Mouse (Mus musculus): ENCODE measurements around the gene Morn1. TPM values are rescaled to one million over a fixed set of nuclear protein-coding genes. Genes with fewer than 3 reads are reported as not detected.

The Morn1 gene
- polyA plus RNA-seq, 1 experiment from 2014 or later: 0.88 TPM

Other genes starting within 250 kb of the Morn1 start
- gene Ttc34, start 249.1 kb upstream of the Morn1 start, polyA plus RNA-seq (2015; fragmentation: Nextera tagmentation; extraction: Ambion mirVana): not detected in 2 replicates
- 2.3 and 3.1 TPM in 2 replicates for gene Mmel1, start 217.0 kb upstream of the Morn1 start, polyA plus RNA-seq (2015; fragmentation: Nextera tagmentation; extraction: Ambion mirVana)
- gene Fam213b, start 187.4 kb upstream of the Morn1 start, polyA plus RNA-seq (2015; fragmentation: Nextera tagmentation; extraction: Ambion mirVana): 8.1 and 9.0 TPM in 2 replicates
- gene Tnfrsf14, start 158.0 kb upstream of the Morn1 start, polyA plus RNA-seq (2015; fragmentation: Nextera tagmentation; extraction: Ambion mirVana): 56.7 and 64.6 TPM in 2 replicates
- 0.15 and 0.17 TPM in 2 replicates for gene Hes5, start 125.7 kb upstream of the Morn1 start, polyA plus RNA-seq (2015; fragmentation: Nextera tagmentation; extraction: Ambion mirVana)
- gene Pank4, start 122.5 kb upstream of the Morn1 start, polyA plus RNA-seq (2015; fragmentation: Nextera tagmentation; extraction: Ambion mirVana): 21.7 and 24.4 TPM in 2 replicates
- gene Plch2, start 29.8 kb upstream of the Morn1 start, polyA plus RNA-seq (2015; fragmentation: Nextera tagmentation; extraction: Ambion mirVana): 0.14 TPM in 1 of 2 replicates, not detected in the other
- 7.5 and 8.3 TPM in 2 replicates for gene Pex10, start 19.6 kb upstream of the Morn1 start, polyA plus RNA-seq (2015; fragmentation: Nextera tagmentation; extraction: Ambion mirVana)
- gene Rer1, start 195 bp upstream of the Morn1 start, polyA plus RNA-seq (2015; fragmentation: Nextera tagmentation; extraction: Ambion mirVana): 78.0 and 81.0 TPM in 2 replicates
- gene Ski, start 136.0 kb downstream of the Morn1 start, polyA plus RNA-seq (2015; fragmentation: Nextera tagmentation; extraction: Ambion mirVana): 2.1 and 2.6 TPM in 2 replicates
- 18.2 and 19.7 TPM in 2 replicates for gene Faap20, start 163.2 kb downstream of the Morn1 start, polyA plus RNA-seq (2015; fragmentation: Nextera tagmentation; extraction: Ambion mirVana)

Measured in liver, embryonic 15.5 days (tissue).